Mouse (Mus musculus) stomach, embryonic 16.5 days (tissue): ENCODE results near the gene Ficd. TPM values are rescaled to one million over a fixed set of nuclear protein-coding genes. Genes with fewer than 3 reads are reported as not detected.

Experiments
- ATAC-seq: fragments of 200-750 bp; cut with Nextera tagmentation; 2 replicates; pipeline ENCODE4 v1.8.0; 2017; ENCODE audit warnings: moderate number of reproducible peaks, moderate TSS enrichment; ENCODE audit not compliant: insufficient read depth, low FRiP score
- H3K27ac ChIP-seq: fragments of 300-500 bp; sonication (generic); 2 replicates; pipeline ENCODE4 v1.5.1; 2014; ENCODE audit warnings: low read length
- H3K27me3 ChIP-seq: fragments of 300-500 bp; sonication (generic); 2 replicates; pipeline ENCODE4 v1.6.1; 2014; ENCODE audit warnings: low read length, control low read depth, mixed read lengths; ENCODE audit not compliant: control insufficient read depth, insufficient read depth
- H3K36me3 ChIP-seq: fragments of 300-500 bp; sonication (generic); 2 replicates; pipeline ENCODE4 v1.6.1; 2014; ENCODE audit warnings: low read length; ENCODE audit not compliant: control insufficient read depth, insufficient read depth
- H3K4me1 ChIP-seq: fragments of 300-500 bp; sonication (generic); 2 replicates; pipeline ENCODE4 v1.6.1; 2014; ENCODE audit warnings: low read length, control low read depth, mixed read lengths; ENCODE audit not compliant: control insufficient read depth, insufficient read depth
- H3K4me2 ChIP-seq: fragments of 300-500 bp; sonication (generic); 2 replicates; pipeline ENCODE4 v1.6.1; 2014; ENCODE audit warnings: low read depth, low read length, mixed read lengths
- H3K4me3 ChIP-seq: fragments of 300-500 bp; sonication (generic); replicated peaks from 2 replicates; pipeline ENCODE4 v1.5.1; 2014; ENCODE audit warnings: mild to moderate bottlenecking, low read length
- H3K9ac ChIP-seq: fragments of 300-500 bp; sonication (generic); 2 replicates; pipeline ENCODE4 v1.6.1; 2014; ENCODE audit warnings: low read length
- H3K9me3 ChIP-seq: fragments of 300-500 bp; sonication (generic); replicated peaks from 2 replicates; pipeline ENCODE4 v1.6.1; 2016; ENCODE audit warnings: low read length, control low read depth; ENCODE audit not compliant: control insufficient read depth
- WGBS: fragments of 180-500 bp; shearing (Covaris S2); extraction: QIAGEN DNeasy Blood & Tissue Kit; methylation state at CpG from one replicate; pipeline ENCODE4 v1.1.7; 2014; 5-methylcytosine and 5-hydroxymethylcytosine counted together
- polyA plus RNA-seq: library from polyadenylated mRNA; unstranded; fragments of >200 nt; fragmentation: Nextera tagmentation; extraction: Ambion mirVana; gene quantifications from 2 replicates; pipeline ENCODE4 v1.2.1, GENCODE M21; 2015

Gene Ficd
- polyA plus RNA-seq, 1 experiment from 2014 or later, result 7.0 TPM

- ATAC-seq, result peak; percentile 42; the same call in 1 of the 2 replicates
- Histone ChIP-seq H3K4me3 (no peak overlapping the region), H3K4me1 (peaks cover 8% of the 10 kb centered on the region), H3K9ac (no peak overlapping the region), H3K36me3 (peaks cover 6% of the 10 kb centered on the region), H3K27ac (no peak overlapping the region), H3K4me2 (no peak overlapping the region), H3K27me3 (no peaks in the 10 kb centered on the region), H3K9me3 (no peaks in the 10 kb centered on the region)
- WGBS, result 80% methylated on average over 13 of the region's 13 CpGs
Measured at GRCm38 (mm10) chr5:113765641-113766526, 30.3 kb downstream of the Ficd start.

- H3K36me3 ChIP-seq, result peaks cover 2% of the 10 kb centered on the region; the same call in 1 of the 2 replicates
- H3K4me3 ChIP-seq, result no peak overlapping the region
- H3K27me3 ChIP-seq, result no peaks in the 10 kb centered on the region
- WGBS, result 87% methylated on average over 8 of the region's 8 CpGs
- H3K27ac ChIP-seq, result no peak overlapping the region
- H3K4me1 ChIP-seq, result peaks cover 15% of the 10 kb centered on the region
- no peak overlapping the region for H3K9ac ChIP-seq
- no peak overlapping the region for H3K4me2 ChIP-seq
- no peak for ATAC-seq
- H3K9me3 ChIP-seq, result no peaks in the 10 kb centered on the region
Measured at GRCm38 (mm10) chr5:113768806-113769205, 33.2 kb downstream of the Ficd start.

GRCm38 (mm10) chr5:113771213-113772162 is 35.9 kb downstream of the Ficd start:
- Histone ChIP-seq H3K4me2 (peak overlapping the region; percentile 97), H3K4me3 (peak overlapping the region; percentile 97), H3K9ac (peak overlapping the region; percentile 96), H3K36me3 (0 out of 2 replicates have a peak, but pooled peaks cover 7% of the 10 kb centered on the region), H3K27ac (peak overlapping the region; percentile 96), H3K4me1 (peaks cover 17% of the 10 kb centered on the region), H3K27me3 (no peaks in the 10 kb centered on the region), H3K9me3 (no peaks in the 10 kb centered on the region)
- peak; percentile 83 for ATAC-seq
- WGBS, result under 1% methylated on average over 95 of the region's 97 CpGs

- H3K4me3 ChIP-seq, result peak within 1 kb of the TSS; percentile 97
- no peaks in the 10 kb centered on the region for H3K27me3 ChIP-seq
- 0 out of 2 replicates have a peak, but pooled peaks cover 11% of the 10 kb centered on the region for H3K36me3 ChIP-seq
- peak; percentile 90 for ATAC-seq
- under 1% methylated on average over 49 of the region's 49 CpGs for WGBS
- peak within 1 kb of the TSS; percentile 96 for H3K27ac ChIP-seq
- peak within 1 kb of the TSS; percentile 97 for H3K4me2 ChIP-seq
- H3K4me1 ChIP-seq, result peaks cover 17% of the 10 kb centered on the region
- no peaks in the 10 kb centered on the region for H3K9me3 ChIP-seq
- peak within 1 kb of the TSS; percentile 96 for H3K9ac ChIP-seq
Measured at GRCm38 (mm10) chr5:113772450-113772895, 36.9 kb downstream of the Ficd start, which contains the start of the genes Sart3 and Iscu. TSS of gene Sart3 (minus strand) at chr5:113772510. TSS of gene Iscu (plus strand) at chr5:113772748.

GRCm38 (mm10) chr5:113772905-113773519 is 37.4 kb downstream of the Ficd start:
- peak overlapping the region; percentile 81 for H3K4me2 ChIP-seq
- peak overlapping the region; percentile 80 for H3K9ac ChIP-seq
- peak overlapping the region; percentile 97 for H3K4me3 ChIP-seq
- H3K4me1 ChIP-seq, result peaks cover 17% of the 10 kb centered on the region
- peak overlapping the region; percentile 46; the same call in 1 of the 2 replicates for H3K27ac ChIP-seq
- H3K27me3 ChIP-seq, result no peaks in the 10 kb centered on the region
- peak; percentile 34 for ATAC-seq
- under 1% methylated on average over 38 of the region's 38 CpGs for WGBS
- 0 out of 2 replicates have a peak, but pooled peaks cover 11% of the 10 kb centered on the region for H3K36me3 ChIP-seq
- no peaks in the 10 kb centered on the region for H3K9me3 ChIP-seq

GRCm38 (mm10) chr5:113773664-113774063 is 38.1 kb downstream of the Ficd start:
- Histone ChIP-seq H3K27ac (no peak overlapping the region), H3K9ac (peak overlapping the region; percentile 80), H3K36me3 (0 out of 2 replicates have a peak, but pooled peaks cover 11% of the 10 kb centered on the region), H3K4me1 (peaks cover 17% of the 10 kb centered on the region), H3K4me2 (peak overlapping the region; percentile 81), H3K9me3 (no peaks in the 10 kb centered on the region), H3K27me3 (no peaks in the 10 kb centered on the region), H3K4me3 (peak overlapping the region; percentile 97)
- 0% methylated on average over 7 of the region's 7 CpGs for WGBS
- no peak for ATAC-seq

- 90% methylated on average over 10 of the region's 10 CpGs for WGBS
- Histone ChIP-seq H3K9me3 (no peaks in the 10 kb centered on the region), H3K27ac (no peak overlapping the region), H3K36me3 (0 out of 2 replicates have a peak, but pooled peaks cover 11% of the 10 kb centered on the region), H3K4me2 (no peak overlapping the region), H3K9ac (no peak overlapping the region), H3K27me3 (no peaks in the 10 kb centered on the region), H3K4me3 (no peak overlapping the region), H3K4me1 (peaks cover 10% of the 10 kb centered on the region)
- no peak for ATAC-seq
Measured at GRCm38 (mm10) chr5:113775585-113775984, 40.0 kb downstream of the Ficd start.

GRCm38 (mm10) chr5:113776128-113776895 is 40.7 kb downstream of the Ficd start:
- H3K9me3 ChIP-seq, result no peaks in the 10 kb centered on the region
- H3K4me1 ChIP-seq, result peaks cover 9% of the 10 kb centered on the region
- H3K4me2 ChIP-seq, result no peak overlapping the region
- H3K36me3 ChIP-seq, result 0 out of 2 replicates have a peak, but pooled peaks cover 11% of the 10 kb centered on the region
- H3K4me3 ChIP-seq, result no peak overlapping the region
- no peaks in the 10 kb centered on the region for H3K27me3 ChIP-seq
- H3K27ac ChIP-seq, result no peak overlapping the region
- WGBS, result 90% methylated on average over 15 of the region's 15 CpGs
- ATAC-seq, result no peak
- H3K9ac ChIP-seq, result no peak overlapping the region
